Mouse (Mus musculus): ENCODE measurements at regions not wholly inside any gene's neighbourhood (a gene's known extent, or its start where the extent isn't known, plus 50 kb on each side); places are given as distances from the start of the nearest gene placed in this dataset.

DNA sequence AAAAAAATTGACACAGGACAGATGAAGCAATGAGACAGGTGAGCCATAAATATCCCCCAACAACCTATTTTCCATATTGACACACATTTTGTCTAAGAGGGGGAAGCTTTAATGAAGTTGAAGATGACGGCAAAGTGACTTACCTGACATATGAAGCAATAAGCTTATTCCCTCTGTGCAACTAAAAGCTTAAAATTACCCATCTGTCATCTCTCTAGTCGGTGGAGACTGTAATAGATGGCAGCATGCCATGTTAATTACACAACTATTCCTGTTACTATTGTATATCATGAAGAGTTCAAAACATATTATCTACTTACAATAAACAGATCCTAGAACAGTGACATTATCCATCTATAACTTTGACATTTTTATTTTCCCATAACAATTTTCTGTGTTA, 818.0 kb downstream of the Sis start:
- TF ChIP-seq CTCF (IDR thresholded peaks at IDR 0.05), result no peak
- Histone ChIP-seq H3K4me2 (ENCODE audit: low read depth, low read length, poor library complexity, severe bottlenecking) (no peak overlapping the region), H3K4me3 (ENCODE audit: low read depth, low read length) (no peak overlapping the region), H3K9ac (replicated peaks; ENCODE audit: low read length, poor library complexity, severe bottlenecking) (no peak overlapping the region), H3K27me3 (ENCODE audit: insufficient read depth, low read length) (no peaks in the 10 kb centered on the region), H3K9me3 (ENCODE audit: low read length) (no peaks in the 10 kb centered on the region), H3K4me1 (ENCODE audit: insufficient read depth, low read length) (no peaks in the 10 kb centered on the region), H3K27ac (ENCODE audit: low read depth, low read length) (no peak overlapping the region), H3K36me3 (ENCODE audit: insufficient read depth, low read length) (no peaks in the 10 kb centered on the region)
- ATAC-seq (ENCODE audit: low FRiP score) (no peak), DNase-seq (ENCODE audit: low spot score) (peak; percentile 35)
- WGBS, result 74% methylated on average over 2 of the region's 2 CpGs
